Mouse (Mus musculus) megakaryocyte, embryonic 14.5 days (primary cell): Measurements from ENCODE around the gene Tent5c.

ENCODE experiments used
- FLI1 ChIP-seq: IDR thresholded peaks from 2 replicates; pipeline ENCODE4 v1.6.1; 2012; ENCODE audit warnings: low read length, inconsistent platforms, mixed read lengths
- GATA1 ChIP-seq: IDR thresholded peaks from 3 replicates; pipeline ENCODE4 v1.6.1; 2012; ENCODE audit warnings: mixed read lengths, low read length, inconsistent platforms, borderline replicate concordance

GRCm38 (mm10) chr3:100431705-100432104 is 57.4 kb downstream of the Tent5c start:
- no peak for TF ChIP-seq FLI1
- TF ChIP-seq GATA1 = no peak
